Mouse (Mus musculus) adipose tissue, adult 10 weeks (tissue): ENCODE measurements around the gene Kidins220. TPM values are rescaled to one million over a fixed set of nuclear protein-coding genes. Genes with fewer than 3 reads are reported as not detected.

Experiments used
- polyA plus RNA-seq: library from polyadenylated mRNA; stranded (reverse); fragments of 350-450 nt; fragmentation: Illumina TruSeq; extraction: RNeasy Lipid Tissue Mini Kit (QIAGEN cat#74804); gene quantifications from one replicate; pipeline ENCODE4 v1.2.3, GENCODE M21; 2014; ENCODE audit warnings: low read depth, low replicate concordance

The Kidins220 gene
- polyA plus RNA-seq, result 39.8 TPM

GRCm38 (mm10) chr12:24974446-24975114 lies at the start of gene Kidins220:
Gene Kidins220, plus strand, starts transcription at chr12:24974925.

GRCm38 (mm10) chr12:25097052-25097209 lies 122.2 kb downstream of the Kidins220 start, which contains the start of gene Id2:
Gene Id2, minus strand, starts transcription at chr12:25097140.

Other genes with a start within 250 kb of the Kidins220 start
- gene Mboat2, start 144.0 kb upstream of the Kidins220 start, polyA plus RNA-seq, result 27.4 TPM
- gene Id2, start 122.2 kb downstream of the Kidins220 start, polyA plus RNA-seq, result 44.2 TPM